Mouse (Mus musculus): Measurements from ENCODE around the gene Mpi.

GRCm38 (mm10) chr9:57539550-57539949 lies 13.0 kb downstream of the Mpi start:
- TF ChIP-seq CTCF (IDR thresholded peaks at IDR 0.05; ENCODE audit: extremely low read depth, insufficient read depth, low read length): no peak
- TF ChIP-seq POLR2A (IDR thresholded peaks at IDR 0.05; ENCODE audit: extremely low read depth, insufficient read depth, low read length): no peak

Data from cortical plate, adult 2 months (tissue).